Mouse (Mus musculus): ENCODE measurements at regions not wholly inside any gene's neighbourhood (a gene's known extent, or its start where the extent isn't known, plus 50 kb on each side); places are given as distances from the start of the nearest gene placed in this dataset.
A peak's percentile ranks its signal among the peaks of the same experiment; 100 is the strongest.

- DNase-seq (ENCODE audit: low read depth): no peak
Measured at GRCm38 (mm10) chr3:34522054-34522684, 128.0 kb upstream of the Sox2 start.

GRCm38 (mm10) chr3:34521357-34522053 is 128.7 kb upstream of the Sox2 start:
- no peak for DNase-seq (ENCODE audit: low read depth)

GRCm38 (mm10) chr3:34512503-34513145 is 137.6 kb upstream of the Sox2 start:
- DNase-seq (ENCODE audit: low read depth): peak; percentile 44

GRCm38 (mm10) chr3:34510723-34511122 is 139.5 kb upstream of the Sox2 start:
- no peak for DNase-seq (ENCODE audit: low read depth)

GRCm38 (mm10) chr3:34509160-34509559 is 141.0 kb upstream of the Sox2 start:
- no peak for DNase-seq (ENCODE audit: low read depth)

DNA sequence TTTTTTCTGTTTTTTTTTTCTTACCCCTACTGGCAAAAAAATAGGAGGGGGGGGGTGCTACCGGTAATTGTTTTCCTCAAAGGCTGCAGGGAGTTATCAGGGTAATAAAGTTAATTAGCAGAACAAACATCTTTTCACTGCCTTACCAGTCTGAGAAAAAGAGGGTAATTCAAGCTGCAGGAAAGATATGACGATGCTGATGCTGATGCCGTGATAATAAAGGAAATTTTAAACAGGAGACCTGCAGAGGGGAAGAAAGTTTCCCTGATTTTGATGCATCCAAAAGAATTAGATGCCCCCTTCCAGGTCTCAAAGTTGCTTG is 145.7 kb upstream of the Sox2 start:
- no peak for DNase-seq (ENCODE audit: low read depth)

DNA sequence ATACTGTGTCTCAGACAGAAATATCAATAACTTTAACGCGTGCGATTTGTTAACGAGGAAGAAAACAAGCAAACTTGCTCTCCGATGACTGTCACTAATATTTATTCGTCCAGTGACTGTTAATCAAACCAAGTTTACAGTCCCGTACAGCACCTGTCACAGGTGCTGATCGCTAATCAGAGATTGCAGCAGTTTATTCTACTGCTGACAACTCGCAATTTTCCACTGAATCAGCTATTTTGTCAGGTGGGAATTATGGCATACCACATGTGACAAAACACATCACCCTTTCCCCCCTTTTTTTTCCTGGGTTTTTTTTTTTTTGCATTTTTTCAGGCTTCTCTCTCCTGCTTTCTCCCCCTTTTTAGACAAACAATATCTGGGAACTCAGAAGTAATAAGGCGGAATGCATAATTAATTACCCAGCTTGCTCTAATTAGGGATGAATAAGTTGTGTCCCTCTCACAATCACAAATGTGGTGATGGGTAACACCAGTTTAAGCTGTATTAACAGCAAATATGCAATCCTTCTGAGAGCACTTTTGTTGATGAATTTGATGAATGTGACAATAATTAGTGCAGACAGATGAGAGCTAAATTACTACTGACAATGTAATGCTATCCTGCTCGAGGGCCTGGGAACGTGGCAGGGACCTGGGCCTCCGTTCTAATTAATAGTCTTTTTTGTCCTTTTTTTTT is 146.2 kb upstream of the Sox2 start:
- DNase-seq (ENCODE audit: low read depth): no peak

DNA sequence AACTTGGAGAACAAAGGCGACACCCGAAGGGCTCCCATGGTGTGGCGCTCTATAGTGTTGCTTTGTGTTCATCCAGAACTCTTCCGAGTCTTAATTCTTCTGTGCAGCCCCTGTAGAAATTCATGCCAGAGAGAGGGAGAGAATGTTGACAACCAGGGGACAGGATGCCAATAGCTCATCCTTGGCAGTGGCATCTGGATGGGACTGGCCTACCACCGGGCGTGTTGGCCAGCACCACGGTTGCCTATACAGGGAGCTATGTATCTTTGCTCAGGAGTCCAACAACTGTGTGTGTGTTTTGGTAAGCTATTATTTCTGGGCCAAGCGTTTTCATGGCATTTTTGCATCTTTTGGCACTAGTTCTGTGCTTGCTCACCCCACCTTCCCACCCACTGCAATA is 153.4 kb upstream of the Sox2 start:
- DNase-seq (ENCODE audit: low read depth): no peak

- peak; percentile 7 for DNase-seq (ENCODE audit: low read depth)
Measured at GRCm38 (mm10) chr3:34495615-34496014, 154.6 kb upstream of the Sox2 start.

- no peak for DNase-seq (ENCODE audit: low read depth)
Measured at GRCm38 (mm10) chr3:34493921-34494320, 156.3 kb upstream of the Sox2 start.

- DNase-seq (ENCODE audit: low read depth): no peak
Measured at GRCm38 (mm10) chr3:34489008-34489407, 161.2 kb upstream of the Sox2 start.

DNA sequence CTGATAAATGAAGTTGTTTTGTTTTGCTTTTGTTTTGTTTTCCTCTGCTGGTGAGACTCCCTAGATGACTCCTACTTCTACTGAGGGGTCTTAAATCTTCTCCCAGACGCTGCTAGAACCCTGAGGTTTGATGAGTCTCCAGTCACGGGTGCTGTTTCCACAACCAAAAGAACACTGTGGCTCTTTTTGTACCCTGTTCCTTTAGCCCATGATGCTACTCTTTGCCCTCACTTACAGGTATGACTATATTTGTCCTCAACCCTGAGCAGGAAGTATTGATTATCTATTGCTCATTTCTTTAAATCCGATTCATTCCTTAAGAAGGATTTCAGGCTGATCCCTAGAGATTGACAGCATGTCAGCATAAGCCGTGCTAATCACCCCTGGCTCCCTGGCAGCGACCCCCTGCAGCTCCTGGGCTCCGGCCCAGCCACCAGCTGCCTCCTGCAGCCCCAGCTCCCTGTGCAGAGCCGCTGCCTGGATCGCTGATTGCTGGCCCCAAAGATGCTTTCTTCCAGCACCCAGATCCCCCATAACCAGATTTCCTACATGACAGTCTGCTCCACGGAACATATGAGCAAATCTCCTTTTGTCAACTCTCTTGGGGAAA is 163.7 kb upstream of the Sox2 start:
- peak; percentile 7 for DNase-seq (ENCODE audit: low read depth)

- no peak for DNase-seq (ENCODE audit: low read depth)
Measured at GRCm38 (mm10) chr3:34485345-34486223, 164.6 kb upstream of the Sox2 start.

DNA sequence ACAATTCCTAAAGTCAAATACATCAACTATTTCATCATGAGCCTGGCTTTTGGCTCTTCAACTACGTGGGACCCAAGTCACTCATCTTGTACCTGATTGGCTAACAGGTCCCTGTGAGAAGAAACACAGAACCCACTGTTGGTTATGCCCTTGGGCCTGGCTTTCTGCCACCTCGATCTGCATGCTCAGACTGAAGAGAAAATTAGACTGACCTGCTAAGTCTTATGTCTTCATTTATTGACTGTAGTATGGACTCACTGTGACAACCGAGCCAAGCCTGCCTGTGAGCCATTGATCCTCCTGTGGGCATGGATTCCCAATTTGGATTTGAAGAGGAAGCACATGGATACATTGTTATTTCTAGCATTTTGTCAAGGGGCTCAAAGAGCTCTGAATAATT is 166.3 kb upstream of the Sox2 start:
- DNase-seq (ENCODE audit: low read depth): no peak

DNA sequence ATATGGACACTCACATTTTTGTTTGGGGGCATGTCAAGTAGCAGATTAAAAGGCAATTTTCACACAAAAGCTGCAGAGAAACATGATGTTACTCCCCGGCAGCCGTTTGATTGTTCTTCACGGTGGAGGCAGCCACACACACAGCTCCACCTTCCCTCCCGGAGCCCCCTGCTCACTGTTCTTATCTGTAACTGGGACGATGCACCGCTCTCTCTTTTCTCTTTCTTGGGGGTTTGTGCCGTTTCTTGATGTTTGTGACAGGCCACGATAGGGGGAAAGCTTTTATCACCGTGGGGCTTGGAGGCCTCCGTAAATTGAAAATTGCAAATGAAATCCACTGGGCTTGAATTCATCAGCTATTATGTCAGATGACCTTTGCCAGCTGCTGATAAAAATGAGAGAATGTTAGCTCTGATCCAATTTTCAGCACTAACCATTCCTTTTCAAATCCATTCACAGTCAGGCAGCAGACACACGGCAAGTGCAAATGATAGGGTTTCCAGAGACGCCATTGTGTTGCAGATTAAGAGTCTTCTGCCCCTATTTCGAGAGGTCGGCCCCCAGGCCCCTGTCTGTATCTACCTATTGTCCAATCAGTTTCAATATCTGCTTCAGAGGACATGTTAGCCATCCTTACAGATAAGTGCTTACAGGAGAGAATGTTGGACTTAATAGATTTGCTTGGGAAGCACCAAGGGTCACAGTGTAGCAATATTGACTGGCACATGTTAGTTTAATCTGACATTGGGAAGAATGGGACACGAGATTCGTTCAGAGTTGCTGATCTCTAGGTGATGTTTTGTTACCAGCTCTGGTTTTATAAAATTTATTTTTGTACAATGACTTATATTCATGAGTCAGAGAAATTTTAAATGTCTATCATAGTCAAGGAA is 168.1 kb upstream of the Sox2 start:
- DNase-seq (ENCODE audit: low read depth): no peak

GRCm38 (mm10) chr3:34481314-34481713 is 168.9 kb upstream of the Sox2 start:
- no peak for DNase-seq (ENCODE audit: low read depth)

GRCm38 (mm10) chr3:34474126-34474525 is 176.1 kb upstream of the Sox2 start:
- no peak for DNase-seq (ENCODE audit: low read depth)

GRCm38 (mm10) chr3:34470721-34471120 is 179.5 kb upstream of the Sox2 start:
- DNase-seq (ENCODE audit: low read depth): peak; percentile 49

DNA sequence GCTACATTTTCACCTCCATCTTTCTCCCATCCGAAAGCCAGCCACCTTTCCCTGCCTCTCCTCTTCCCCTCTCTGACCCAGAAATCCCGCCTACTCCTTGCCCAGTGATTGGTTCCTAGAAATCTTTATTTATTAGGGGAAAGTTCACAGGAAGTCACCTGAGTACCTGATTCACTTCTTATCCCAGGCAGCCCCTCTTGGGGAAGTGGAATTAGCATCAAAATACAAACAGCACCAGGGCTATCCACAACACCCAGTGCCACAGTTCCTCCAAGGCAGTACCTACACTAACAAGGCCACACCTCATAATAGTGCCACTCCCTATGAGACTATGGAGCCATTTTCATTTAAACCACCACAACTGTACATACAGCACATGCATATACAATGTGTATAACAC is 180.3 kb upstream of the Sox2 start:
- no peak for DNase-seq (ENCODE audit: low read depth)

GRCm38 (mm10) chr3:34466312-34466711 is 183.9 kb upstream of the Sox2 start:
- DNase-seq (ENCODE audit: low read depth): no peak

Data from NIH3T3 (cell line).